Mouse (Mus musculus) cerebellum, adult 2 months (tissue): ENCODE results near the gene Pou6f1. TPM values are rescaled to one million over a fixed set of nuclear protein-coding genes. Genes with fewer than 3 reads are reported as not detected.

Experiments used
- DNase-seq, 2 experiments: peaks; one replicate each; pipeline ENCODE4 v3.0.0; 2021
- H3K27ac ChIP-seq: fragments of 200-500 bp; 2 replicates; pipeline ENCODE4 v1.5.1; 2012; ENCODE audit warnings: low read length, control low read depth, inconsistent platforms; ENCODE audit not compliant: insufficient read depth
- H3K27me3 ChIP-seq: fragments of 200-500 bp; 2 replicates; pipeline ENCODE4 v1.6.1; 2012; ENCODE audit warnings: inconsistent platforms, mild to moderate bottlenecking, low read length, moderate library complexity; ENCODE audit not compliant: control insufficient read depth, insufficient read depth
- H3K4me1 ChIP-seq: fragments of 200-500 bp; 2 replicates; pipeline ENCODE4 v1.6.1; 2011; ENCODE audit warnings: low read length; ENCODE audit not compliant: control insufficient read depth, insufficient read depth
- H3K4me3 ChIP-seq: fragments of 200-500 bp; replicated peaks from 2 replicates; pipeline ENCODE3; 2011; ENCODE audit warnings: mild to moderate bottlenecking, low read depth, low read length, control low read depth; ENCODE audit not compliant: insufficient read depth
- CTCF ChIP-seq: fragments of 200-500 bp; IDR thresholded peaks from 2 replicates; pipeline ENCODE4 v1.5.1; 2011; ENCODE audit warnings: low read depth, mild to moderate bottlenecking, control low read depth, low read length, moderate library complexity, borderline replicate concordance; ENCODE audit not compliant: insufficient read depth
- POLR2A ChIP-seq: fragments of 200-500 bp; IDR thresholded peaks from 2 replicates; pipeline ENCODE4 v1.6.1; 2011; ENCODE audit warnings: low read length, control low read depth, borderline replicate concordance; ENCODE audit not compliant: insufficient read depth
- WGBS: fragments of 180-500 bp; shearing (Covaris S2); methylation state at CpG from one replicate; pipeline ENCODE4 v1.1.7; 2018; 5-methylcytosine and 5-hydroxymethylcytosine counted together
- polyA plus RNA-seq: library from polyadenylated mRNA; depleted of rRNA; stranded (reverse); fragments of >200 nt; gene quantifications from 2 replicates; pipeline ENCODE4 v1.2.3, GENCODE M21; 2012

The Pou6f1 gene
- polyA plus RNA-seq, 1 experiment, result 63.9 TPM

DNA sequence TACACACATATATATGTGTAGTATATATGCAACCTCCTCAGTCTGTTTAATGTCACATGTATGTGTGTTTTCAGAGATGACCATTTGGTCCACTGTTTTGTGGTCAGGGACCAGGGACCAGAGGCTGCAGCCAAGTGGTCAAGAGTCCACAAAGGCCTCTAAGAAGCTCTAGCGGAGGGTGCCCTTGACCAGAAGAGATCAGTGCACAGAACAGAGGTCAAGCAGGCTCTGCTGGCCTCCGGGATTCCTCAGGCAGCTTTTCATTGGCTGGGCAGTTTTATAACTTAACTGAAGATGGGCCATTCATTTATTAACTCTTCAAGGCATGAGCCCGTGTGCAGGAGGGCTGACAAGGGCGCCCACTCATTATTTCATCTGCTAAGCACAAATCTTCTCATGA lies 12.6 kb downstream of the Pou6f1 start:
- Histone ChIP-seq H3K4me3 (no peak overlapping the region), H3K27me3 (no peaks in the 10 kb centered on the region), H3K4me1 (no peaks in the 10 kb centered on the region), H3K27ac (no peak overlapping the region)
- TF ChIP-seq CTCF (no peak), POLR2A (no peak)
- 94% methylated on average over 4 of the region's 4 CpGs for WGBS
- DNase-seq, result no peak

DNA sequence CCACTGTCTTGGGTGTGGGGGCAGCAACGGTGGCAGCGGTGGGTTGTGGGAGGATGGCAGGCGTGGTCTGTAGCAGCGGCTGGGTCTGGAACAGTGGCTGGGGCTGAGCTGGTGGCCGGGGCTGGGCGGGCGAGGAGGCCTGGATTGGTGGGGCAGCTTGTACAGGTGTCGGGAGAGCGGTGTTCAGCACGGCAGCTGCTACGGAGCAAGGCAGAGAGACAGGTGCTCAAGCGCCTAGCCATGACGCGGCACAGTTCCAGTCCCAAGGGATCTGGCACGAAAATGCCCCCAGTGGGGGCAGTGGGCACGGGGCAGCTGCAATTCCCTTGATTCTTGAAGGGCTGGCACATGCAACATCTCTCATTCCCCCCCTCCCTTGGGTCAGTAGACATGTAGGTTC lies 13.9 kb downstream of the Pou6f1 start:
- 86% methylated on average over 16 of the region's 16 CpGs for WGBS
- Histone ChIP-seq H3K4me3 (no peak overlapping the region), H3K27ac (no peak overlapping the region), H3K4me1 (no peaks in the 10 kb centered on the region), H3K27me3 (no peaks in the 10 kb centered on the region)
- DNase-seq, result no peak
- TF ChIP-seq POLR2A (no peak), CTCF (no peak)

DNA sequence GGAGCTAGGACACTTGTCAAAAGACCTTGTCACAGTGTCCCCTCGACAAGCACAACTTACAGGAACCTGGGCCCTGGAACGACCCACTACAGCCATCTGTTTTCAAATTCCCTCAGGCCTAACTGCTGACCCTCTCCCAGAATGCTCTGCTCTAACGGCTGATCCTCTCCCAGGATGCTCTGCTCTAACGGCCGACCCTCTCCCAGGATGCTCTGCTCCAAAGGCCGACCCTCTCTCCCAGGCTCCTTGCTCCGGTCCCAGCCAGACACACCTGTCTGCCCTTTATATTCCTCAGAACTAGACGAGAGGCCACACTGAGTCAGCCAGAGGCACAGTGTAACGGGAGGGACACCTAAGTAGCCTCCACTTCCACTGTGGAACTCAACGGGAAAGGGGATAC lies 19.7 kb downstream of the Pou6f1 start:
- Histone ChIP-seq H3K27me3 (no peaks in the 10 kb centered on the region), H3K27ac (no peak overlapping the region), H3K4me1 (peaks cover 10% of the 10 kb centered on the region; the same call in 1 of the 2 replicates), H3K4me3 (no peak overlapping the region)
- no peak for TF ChIP-seq CTCF
- TF ChIP-seq POLR2A, result no peak
- 78% methylated on average over 10 of the region's 10 CpGs for WGBS
- no peak for DNase-seq

DNA sequence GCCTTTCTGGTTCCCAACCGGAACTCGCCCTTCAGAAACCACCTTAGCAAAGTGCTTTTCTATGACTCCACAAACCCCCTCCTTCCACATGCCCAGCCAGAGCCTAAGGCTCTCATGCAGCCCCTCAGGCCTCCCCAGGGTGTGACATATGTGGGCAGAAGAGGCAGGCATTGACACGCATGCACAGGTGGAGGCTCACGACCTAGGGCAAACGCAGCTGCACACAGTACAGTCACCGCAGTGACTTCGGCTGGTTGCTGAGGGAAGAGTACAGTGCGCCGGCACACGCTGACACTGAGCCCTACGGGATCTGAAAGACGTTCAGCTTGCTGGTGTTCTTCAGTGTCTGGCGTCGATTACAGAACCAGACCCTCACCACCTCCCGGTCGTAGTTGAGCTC lies 21.8 kb downstream of the Pou6f1 start:
- no peaks in the 10 kb centered on the region for H3K27me3 ChIP-seq
- no peak overlapping the region for H3K27ac ChIP-seq
- TF ChIP-seq CTCF, result no peak
- no peak for TF ChIP-seq POLR2A
- DNase-seq, result no peak
- WGBS, result 90% methylated on average over 16 of the region's 16 CpGs
- peaks cover 10% of the 10 kb centered on the region; the same call in 1 of the 2 replicates for H3K4me1 ChIP-seq
- H3K4me3 ChIP-seq, result no peak overlapping the region

DNA sequence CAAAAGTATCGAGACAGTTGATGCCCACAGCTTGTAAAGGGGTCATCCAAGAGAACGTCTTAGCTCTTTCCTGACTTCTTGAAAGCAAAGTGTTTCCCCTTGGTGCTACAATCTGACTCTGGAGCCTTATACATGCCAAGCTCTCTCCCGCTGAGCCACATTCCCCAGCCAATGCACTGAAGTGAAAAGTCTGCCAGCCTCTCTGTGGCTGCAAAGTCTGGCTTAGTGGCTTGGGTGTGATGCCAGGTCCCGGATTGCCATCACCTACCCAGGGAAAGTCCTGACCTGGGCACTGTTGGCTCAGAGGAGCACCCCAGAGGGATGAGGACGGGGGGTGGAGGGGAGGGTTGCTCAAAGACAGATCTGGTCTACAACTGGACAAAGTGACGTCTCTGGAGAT lies 23.0 kb downstream of the Pou6f1 start:
- 14% methylated on average over 6 of the region's 6 CpGs for WGBS
- Histone ChIP-seq H3K27ac (no peak overlapping the region), H3K4me1 (peaks cover 10% of the 10 kb centered on the region; the same call in 1 of the 2 replicates), H3K4me3 (no peak overlapping the region), H3K27me3 (no peaks in the 10 kb centered on the region)
- no peak for TF ChIP-seq POLR2A
- TF ChIP-seq CTCF, result no peak
- DNase-seq, result peak in 1 of 2 experiments; percentile 19

DNA sequence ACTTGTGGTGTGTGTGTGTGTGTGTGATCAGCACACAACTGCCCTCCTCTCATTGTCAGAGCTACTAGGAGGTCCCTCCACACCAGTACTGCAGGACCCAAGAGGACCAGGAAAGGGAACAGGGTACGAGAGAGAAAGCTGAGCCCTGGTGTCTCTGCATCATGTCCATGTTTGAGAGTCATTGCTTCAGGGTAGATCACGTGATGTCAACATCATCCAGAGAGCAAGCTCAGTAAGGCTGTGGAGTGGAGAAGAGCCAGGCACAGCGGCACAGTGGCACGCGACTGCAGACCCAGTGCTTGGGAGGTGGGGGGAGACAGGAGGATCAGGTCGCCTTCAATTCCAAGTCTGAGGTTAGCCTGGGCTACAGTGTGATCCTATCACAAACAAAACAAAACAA lies 23.4 kb downstream of the Pou6f1 start:
- WGBS, result 42% methylated on average over 6 of the region's 6 CpGs
- TF ChIP-seq POLR2A (no peak), CTCF (no peak)
- no peaks in the 10 kb centered on the region for H3K27me3 ChIP-seq
- H3K4me1 ChIP-seq, result peaks cover 10% of the 10 kb centered on the region; the same call in 1 of the 2 replicates
- no peak overlapping the region for H3K4me3 ChIP-seq
- H3K27ac ChIP-seq, result no peak overlapping the region
- no peak for DNase-seq

DNA sequence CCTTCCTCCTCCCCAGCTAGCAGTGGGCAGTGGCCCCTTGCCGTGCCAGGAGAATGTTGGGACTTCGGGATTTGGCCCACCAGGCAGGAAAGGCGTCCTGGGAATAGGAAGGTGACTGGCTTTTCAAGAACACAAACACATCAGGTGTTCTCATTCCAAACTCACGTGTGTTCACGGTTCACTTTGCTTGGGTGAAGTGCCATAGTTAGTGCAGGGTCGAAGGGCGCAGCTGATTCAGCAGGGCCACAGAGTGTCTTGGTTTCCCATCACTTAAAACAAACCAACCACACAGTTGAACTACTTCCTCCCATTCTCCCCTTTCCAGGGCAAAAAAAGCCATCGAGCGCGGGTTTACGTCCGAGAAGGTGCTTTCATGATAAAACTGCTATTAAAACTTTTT lies 24.4 kb downstream of the Pou6f1 start:
- 89% methylated on average over 12 of the region's 12 CpGs for WGBS
- Histone ChIP-seq H3K27ac (no peak overlapping the region), H3K4me1 (peaks cover 10% of the 10 kb centered on the region; the same call in 1 of the 2 replicates)

DNA sequence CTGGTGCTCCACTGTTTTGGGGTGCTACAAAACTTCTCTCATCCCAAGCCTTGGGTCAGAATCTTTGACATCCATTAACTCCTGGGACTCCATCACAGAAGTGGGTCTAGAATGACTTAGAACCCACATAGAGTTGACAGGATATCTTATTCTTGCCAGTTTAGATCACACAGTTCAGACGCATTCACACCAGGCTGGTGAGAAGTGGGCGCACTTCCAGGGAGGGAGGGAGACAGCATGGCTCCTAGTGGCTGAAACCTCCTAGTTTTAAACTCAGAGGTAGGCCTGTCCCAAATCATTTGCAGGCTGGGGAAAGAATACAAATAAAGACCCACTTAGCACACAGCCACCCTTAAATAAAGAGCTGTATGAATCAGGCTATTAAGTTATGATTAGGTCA lies 25.4 kb downstream of the Pou6f1 start:
- DNase-seq, result no peak
- Histone ChIP-seq H3K27ac (no peak overlapping the region), H3K27me3 (no peaks in the 10 kb centered on the region), H3K4me1 (peaks cover 10% of the 10 kb centered on the region; the same call in 1 of the 2 replicates), H3K4me3 (no peak overlapping the region)
- TF ChIP-seq CTCF (no peak), POLR2A (no peak)
- 28% methylated on average over 2 of the region's 2 CpGs for WGBS

More for the DNA sequence above, 24.4 kb downstream of the Pou6f1 start:
- Histone ChIP-seq H3K27me3 (no peaks in the 10 kb centered on the region), H3K4me3 (no peak overlapping the region)
- no peak for DNase-seq
- TF ChIP-seq CTCF (no peak), POLR2A (no peak)
